Mouse (Mus musculus) neural tube, embryonic 15.5 days (tissue): ENCODE results near the gene Eci2. TPM values are rescaled to one million over a fixed set of nuclear protein-coding genes. Genes with fewer than 3 reads are reported as not detected.
"Not testable (repeated sequence)": the region's sequence is repeated elsewhere in the genome, so short reads cannot be mapped to it uniquely, and the experiment has no call there.

Source experiments
- ATAC-seq: fragments of 200-750 bp; cut with Nextera tagmentation; 2 replicates; pipeline ENCODE4 v1.8.0; 2017; ENCODE audit warnings: mild to moderate bottlenecking, moderate TSS enrichment, moderate library complexity; ENCODE audit not compliant: low FRiP score
- H3K27ac ChIP-seq: fragments of 300-500 bp; sonication (generic); replicated peaks from 2 replicates; pipeline ENCODE4 v1.5.1; 2015; ENCODE audit warnings: mild to moderate bottlenecking, inconsistent platforms
- H3K27me3 ChIP-seq: fragments of 300-500 bp; sonication (generic); replicated peaks from 2 replicates; pipeline ENCODE4 v1.6.1; 2015; ENCODE audit warnings: inconsistent platforms
- H3K36me3 ChIP-seq: fragments of 300-500 bp; sonication (generic); 2 replicates; pipeline ENCODE4 v1.6.1; 2015; ENCODE audit warnings: inconsistent platforms
- H3K4me1 ChIP-seq: fragments of 300-500 bp; sonication (generic); 2 replicates; pipeline ENCODE4 v1.6.1; 2015; ENCODE audit warnings: inconsistent platforms
- H3K4me2 ChIP-seq: fragments of 300-500 bp; sonication (generic); 2 replicates; pipeline ENCODE4 v1.6.1; 2015; ENCODE audit warnings: inconsistent platforms, mild to moderate bottlenecking, moderate library complexity
- H3K4me3 ChIP-seq: fragments of 300-500 bp; sonication (generic); replicated peaks from 2 replicates; pipeline ENCODE4 v1.5.1; 2015; ENCODE audit warnings: mild to moderate bottlenecking, inconsistent platforms
- H3K9ac ChIP-seq: fragments of 300-500 bp; sonication (generic); replicated peaks from 2 replicates; pipeline ENCODE4 v1.6.1; 2015; ENCODE audit warnings: mild to moderate bottlenecking, inconsistent platforms
- H3K9me3 ChIP-seq: fragments of 300-500 bp; sonication (generic); replicated peaks from 2 replicates; pipeline ENCODE4 v1.6.1; 2016; ENCODE audit warnings: inconsistent platforms
- WGBS: fragments of 180-500 bp; shearing (Covaris S2); methylation state at CpG from one replicate; pipeline ENCODE4 v1.1.7; 2015; ENCODE audit warnings: mixed read lengths; 5-methylcytosine and 5-hydroxymethylcytosine counted together
- polyA plus RNA-seq: library from polyadenylated mRNA; unstranded; fragments of >200 nt; fragmentation: Nextera tagmentation; extraction: Ambion mirVana; gene quantifications from 2 replicates; pipeline ENCODE4 v1.2.1, GENCODE M21; 2015

Gene Eci2
- polyA plus RNA-seq, 1 experiment from 2014 or later, result 93.0 TPM

GRCm38 (mm10) chr13:34963511-34964397 lies 63.1 kb downstream of the Eci2 start, which contains the start of gene Eci3:
Eci3 (minus strand) TSS chr13:34963810.
- H3K27me3 ChIP-seq, result peaks cover 3% of the 10 kb centered on the region; the same call in 1 of the 2 replicates
- H3K4me1 ChIP-seq, result peaks cover 17% of the 10 kb centered on the region
- H3K4me2 ChIP-seq, result peak within 1 kb of the TSS; percentile 68
- H3K4me3 ChIP-seq, result peak within 1 kb of the TSS; percentile 40
- WGBS, result 2% methylated on average over 32 of the region's 32 CpGs
- no peaks in the 10 kb centered on the region for H3K36me3 ChIP-seq
- peak; percentile 68 for ATAC-seq
- peak within 1 kb of the TSS; percentile 39 for H3K9ac ChIP-seq
- no peaks in the 10 kb centered on the region for H3K9me3 ChIP-seq
- H3K27ac ChIP-seq, result no peak within 1 kb of the TSS

- H3K27ac ChIP-seq, result no peak overlapping the region
- H3K27me3 ChIP-seq, result peaks cover 3% of the 10 kb centered on the region; the same call in 1 of the 2 replicates
- no peak overlapping the region for H3K4me2 ChIP-seq
- H3K4me1 ChIP-seq, result peaks cover 17% of the 10 kb centered on the region
- H3K9ac ChIP-seq, result no peak overlapping the region
- no peaks in the 10 kb centered on the region for H3K9me3 ChIP-seq
- ATAC-seq, result no peak
- WGBS, result 86% methylated on average over 4 of the region's 4 CpGs
- no peaks in the 10 kb centered on the region for H3K36me3 ChIP-seq
- no peak overlapping the region for H3K4me3 ChIP-seq
Measured at GRCm38 (mm10) chr13:34960996-34961770, 65.7 kb downstream of the Eci2 start.

GRCm38 (mm10) chr13:34958158-34958557 lies 68.7 kb downstream of the Eci2 start:
- WGBS, result 91% methylated on average over 3 of the region's 3 CpGs
- not testable (repeated sequence) for ATAC-seq, H3K4me3 ChIP-seq, H3K9me3 ChIP-seq, H3K4me2 ChIP-seq, H3K27me3 ChIP-seq, H3K9ac ChIP-seq, H3K4me1 ChIP-seq, H3K36me3 ChIP-seq, H3K27ac ChIP-seq

GRCm38 (mm10) chr13:34956901-34957300 lies 70.0 kb downstream of the Eci2 start:
- 91% methylated on average over 4 of the region's 4 CpGs for WGBS

GRCm38 (mm10) chr13:34951437-34951836 lies 75.5 kb downstream of the Eci2 start:
- not testable (repeated sequence) for ATAC-seq, H3K36me3 ChIP-seq, H3K4me3 ChIP-seq, H3K4me1 ChIP-seq, H3K27ac ChIP-seq, H3K4me2 ChIP-seq, H3K9ac ChIP-seq, H3K27me3 ChIP-seq, H3K9me3 ChIP-seq
- WGBS, result 98% methylated on average over 2 of the region's 2 CpGs

More at GRCm38 (mm10) chr13:34956901-34957300, 70.0 kb downstream of the Eci2 start:
- no peaks in the 10 kb centered on the region for H3K36me3 ChIP-seq
- no peaks in the 10 kb centered on the region for H3K4me1 ChIP-seq
- ATAC-seq, result no peak
- H3K9me3 ChIP-seq, result no peaks in the 10 kb centered on the region
- no peak overlapping the region for H3K9ac ChIP-seq
- no peaks in the 10 kb centered on the region for H3K27me3 ChIP-seq
- no peak overlapping the region for H3K4me3 ChIP-seq
- no peak overlapping the region for H3K27ac ChIP-seq
- H3K4me2 ChIP-seq, result no peak overlapping the region

GRCm38 (mm10) chr13:34942370-34942769 lies 84.5 kb downstream of the Eci2 start:
- Histone ChIP-seq H3K27ac (no peak overlapping the region), H3K9me3 (no peaks in the 10 kb centered on the region), H3K36me3 (no peaks in the 10 kb centered on the region), H3K4me1 (no peaks in the 10 kb centered on the region), H3K27me3 (no peaks in the 10 kb centered on the region), H3K9ac (no peak overlapping the region), H3K4me2 (no peak overlapping the region), H3K4me3 (no peak overlapping the region)
- no peak for ATAC-seq

- no peaks in the 10 kb centered on the region for H3K36me3 ChIP-seq
- no peaks in the 10 kb centered on the region for H3K4me1 ChIP-seq
- no peaks in the 10 kb centered on the region for H3K27me3 ChIP-seq
- H3K4me2 ChIP-seq, result no peak overlapping the region
- H3K27ac ChIP-seq, result no peak overlapping the region
- ATAC-seq, result no peak
- 56% methylated on average over 10 of the region's 10 CpGs for WGBS
- no peak overlapping the region for H3K4me3 ChIP-seq
- no peak overlapping the region for H3K9ac ChIP-seq
- no peaks in the 10 kb centered on the region for H3K9me3 ChIP-seq
Measured at GRCm38 (mm10) chr13:34934931-34935644, 91.8 kb downstream of the Eci2 start.

Other genes starting within 250 kb of the Eci2 start
- 55.0 and 59.2 TPM in 2 replicates for gene Prpf4b, start 151.8 kb downstream of the Eci2 start, polyA plus RNA-seq
- 0.87 and 0.98 TPM in 2 replicates for gene Fam217a, start 102.8 kb downstream of the Eci2 start, polyA plus RNA-seq
- gene 4933417A18Rik, start 102.7 kb downstream of the Eci2 start, polyA plus RNA-seq, result not detected in 2 replicates
- 0.37 and 0.68 TPM in 2 replicates for gene Eci3, start 63.3 kb downstream of the Eci2 start, polyA plus RNA-seq